Mouse (Mus musculus) left cerebral cortex, adult 18-20 months (tissue): ENCODE data around the gene Upf1. TPM values are rescaled to one million over a fixed set of nuclear protein-coding genes. Genes with fewer than 3 reads are reported as not detected.

Source experiments
- total RNA-seq, 2 experiments: library from RNA; stranded (reverse); gene quantifications; 2 replicates each; pipeline ENCODE4 v1.2.3; 2021

Gene Upf1
- total RNA-seq, 2 experiments from 2014 or later: 64.1 to 73.7 TPM

Other genes with a start within 250 kb of the Upf1 start
- 100 to 1,000 TPM; 137 to 145 TPM for gene Ncan, start 232.4 kb downstream of the Upf1 start, total RNA-seq
- gene Nr2c2ap, start 221.9 kb downstream of the Upf1 start, total RNA-seq: 10 to 100 TPM; 23.7 to 25.5 TPM
- gene Rfxank, start 214.1 kb downstream of the Upf1 start, total RNA-seq: 10 to 100 TPM; 11.7 to 14.9 TPM
- 10 to 100 TPM; 47.7 to 48.0 TPM for gene Borcs8, start 213.8 kb downstream of the Upf1 start, total RNA-seq
- gene Mef2b, start 213.6 kb downstream of the Upf1 start, total RNA-seq: not detected
- gene Tmem161a, start 180.9 kb downstream of the Upf1 start, total RNA-seq: 10 to 100 TPM; 45.2 to 46.2 TPM
- gene Slc25a42, start 141.0 kb downstream of the Upf1 start, total RNA-seq: 10 to 100 TPM; 36.0 to 37.8 TPM
- 100 to 1,000 TPM in 1 of 2 experiments, 10 to 100 TPM in 1; 97.3 to 109 TPM for gene Sugp2, start 119.1 kb downstream of the Upf1 start, total RNA-seq
- gene Armc6, start 118.8 kb downstream of the Upf1 start, total RNA-seq: 10 to 100 TPM; 37.0 to 42.1 TPM
- gene Homer3, start 70.5 kb downstream of the Upf1 start, total RNA-seq: 1 to 10 TPM; 7.9 to 9.8 TPM
- gene Ddx49, start 50.8 kb downstream of the Upf1 start, total RNA-seq: 10 to 100 TPM; 42.0 to 49.1 TPM
- gene Cope, start 50.8 kb downstream of the Upf1 start, total RNA-seq: 100 to 1,000 TPM; 141 to 145 TPM
- gene Cers1, start 37.5 kb downstream of the Upf1 start, total RNA-seq: 10 to 100 TPM; 86.4 to 94.3 TPM
- gene Gdf1, start 23.5 kb downstream of the Upf1 start, total RNA-seq: 10 to 100 TPM; 16.4 to 19.1 TPM
- gene Comp, start 20.3 kb upstream of the Upf1 start, total RNA-seq: under 1 TPM; 0.30 to 0.33 TPM
- gene Crtc1, start 86.3 kb upstream of the Upf1 start, total RNA-seq: 100 to 1,000 TPM; 152 to 154 TPM
- 10 to 100 TPM; 43.7 to 44.4 TPM for gene Klhl26, start 123.7 kb upstream of the Upf1 start, total RNA-seq
- 100 to 1,000 TPM; 295 to 296 TPM for gene Tmem59l, start 134.1 kb upstream of the Upf1 start, total RNA-seq
- gene Crlf1, start 139.9 kb upstream of the Upf1 start, total RNA-seq: 1 to 10 TPM; 1.5 to 2.8 TPM
- gene Rex1bd, start 153.5 kb upstream of the Upf1 start, total RNA-seq: 100 to 1,000 TPM; 118 to 122 TPM
- 100 to 1,000 TPM; 924 to 953 TPM for gene Uba52, start 157.5 kb upstream of the Upf1 start, total RNA-seq
- gene Fkbp8, start 174.4 kb upstream of the Upf1 start, total RNA-seq: 100 to 1,000 TPM; 407 to 421 TPM
- gene Kxd1, start 174.7 kb upstream of the Upf1 start, total RNA-seq: 10 to 100 TPM; 44.8 to 46.4 TPM
- 10 to 100 TPM; 19.0 to 21.6 TPM for gene Ell, start 186.2 kb upstream of the Upf1 start, total RNA-seq
- gene Isyna1, start 241.1 kb upstream of the Upf1 start, total RNA-seq: 10 to 100 TPM; 50.4 to 60.8 TPM